Mouse (Mus musculus) left cerebral cortex, postnatal 10 days (tissue): ENCODE results near the gene Rasa4. TPM values are rescaled to one million over a fixed set of nuclear protein-coding genes. Genes with fewer than 3 reads are reported as not detected.
"Not testable (repeated sequence)": the region's sequence is repeated elsewhere in the genome, so short reads cannot be mapped to it uniquely, and the experiment has no call there.

Source experiments
- DNase-seq, 2 experiments: peaks; one replicate each; pipeline ENCODE4 v3.0.0; 2021 to 2022; ENCODE audit warnings: low spot score in 2 of 2, mixed read lengths in 1 of 2; ENCODE audit errors: extremely low spot score in 1 of 2
- intact Hi-C: fragments of 180-260 bp; cut with DNase I; formaldehyde crosslinking; loops from one replicate; pipeline ENCODE4 v1.15.1; 2025
- total RNA-seq, 2 experiments: library from RNA; stranded (reverse); gene quantifications; 2 replicates each; pipeline ENCODE4 v1.2.3; 2021

Gene Rasa4
- total RNA-seq, 2 experiments from 2014 or later = 6.8 to 7.9 TPM

DNA sequence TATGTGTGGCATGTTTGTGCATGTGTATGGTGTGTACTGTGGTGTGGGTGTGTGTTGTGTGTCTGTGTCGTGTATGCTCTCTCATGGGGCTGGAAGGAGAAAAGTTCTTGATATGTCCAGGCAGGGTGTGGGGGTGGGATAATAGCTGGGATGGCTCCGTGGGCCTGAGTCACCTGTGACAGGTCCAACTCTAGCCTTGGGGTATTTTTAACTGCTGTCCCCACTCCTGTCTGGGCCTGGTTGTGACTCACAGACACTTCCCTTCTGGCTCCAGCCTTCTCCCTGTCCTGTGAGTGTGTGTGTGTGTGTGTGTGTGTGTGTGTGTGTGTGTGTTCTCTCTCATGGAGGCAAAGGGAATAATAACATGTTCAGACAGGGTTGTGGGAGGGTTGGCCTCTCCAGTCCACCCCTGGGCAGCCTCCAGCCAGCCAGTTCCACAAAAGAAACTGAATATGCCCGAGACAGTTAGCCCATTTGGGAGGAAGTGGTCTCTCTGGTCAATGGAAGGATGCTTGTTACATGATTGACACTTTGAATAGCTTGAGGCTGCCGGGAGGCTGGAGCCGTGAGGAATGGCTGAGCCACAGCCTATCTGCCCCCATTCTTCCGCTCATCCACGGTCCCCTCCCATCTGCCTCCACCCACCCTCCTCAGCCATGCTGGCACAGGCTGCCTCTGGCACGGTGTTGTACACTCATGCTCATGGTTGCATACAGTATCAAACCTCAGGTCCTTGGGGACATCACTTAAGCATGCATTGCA is 10.7 kb downstream of the Rasa4 start:
- no peak for DNase-seq
- intact Hi-C loops = no loop called here

- intact Hi-C loops = no loop called here
- DNase-seq = no peak
Measured at GRCm38 (mm10) chr5:136095089-136095488, 11.4 kb downstream of the Rasa4 start.

DNA sequence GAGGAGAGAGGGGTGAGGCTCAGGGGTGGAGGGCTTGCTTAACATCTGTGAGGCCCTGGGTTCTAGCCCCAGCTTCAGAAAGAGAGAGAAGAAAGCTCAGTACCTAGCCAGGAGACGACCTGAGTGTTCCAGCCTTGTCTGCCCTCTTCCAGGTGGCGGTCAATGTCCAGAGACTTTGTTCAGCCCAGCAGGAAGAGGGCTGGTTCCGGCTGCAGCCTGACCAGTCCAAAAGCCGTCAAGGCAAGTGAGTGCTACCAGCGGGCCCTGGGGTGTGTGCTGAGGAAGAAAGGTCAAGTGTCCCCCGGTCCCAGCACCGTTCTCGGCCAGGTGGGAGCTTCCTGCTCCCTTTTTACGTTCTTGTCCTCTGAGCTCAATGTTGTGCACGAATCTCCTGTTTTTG is 14.8 kb downstream of the Rasa4 start:
- no peak for DNase-seq
- intact Hi-C loops = no loop called here

- peak; percentile 62 to 85 for DNase-seq
- intact Hi-C loops = no loop called here
Measured at GRCm38 (mm10) chr5:136102099-136102820, 18.5 kb downstream of the Rasa4 start.

DNA sequence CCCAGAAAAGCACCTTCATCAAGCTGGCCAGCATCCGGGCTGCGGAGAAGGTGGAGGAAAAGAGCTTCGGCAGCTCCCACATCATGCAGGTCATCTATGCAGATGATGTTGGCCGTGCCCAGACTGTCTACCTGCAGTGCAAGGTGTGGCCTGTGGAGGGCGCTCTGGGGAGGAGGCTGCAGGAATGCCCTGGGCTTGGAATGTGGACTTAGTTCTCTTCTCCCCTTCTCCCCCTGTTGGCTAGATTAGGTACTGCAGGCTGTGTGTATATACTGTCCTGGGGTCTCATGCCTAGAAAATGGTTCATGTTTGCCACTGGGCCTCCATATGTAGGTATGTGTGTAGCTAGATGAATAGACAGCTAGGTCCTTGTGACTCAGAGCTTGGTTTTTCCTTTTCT is 20.8 kb downstream of the Rasa4 start:
- intact Hi-C loops = no loop called here
- DNase-seq = no peak

- intact Hi-C loops = no loop called here
Measured at GRCm38 (mm10) chr5:136108486-136108885, 24.8 kb downstream of the Rasa4 start.

DNA sequence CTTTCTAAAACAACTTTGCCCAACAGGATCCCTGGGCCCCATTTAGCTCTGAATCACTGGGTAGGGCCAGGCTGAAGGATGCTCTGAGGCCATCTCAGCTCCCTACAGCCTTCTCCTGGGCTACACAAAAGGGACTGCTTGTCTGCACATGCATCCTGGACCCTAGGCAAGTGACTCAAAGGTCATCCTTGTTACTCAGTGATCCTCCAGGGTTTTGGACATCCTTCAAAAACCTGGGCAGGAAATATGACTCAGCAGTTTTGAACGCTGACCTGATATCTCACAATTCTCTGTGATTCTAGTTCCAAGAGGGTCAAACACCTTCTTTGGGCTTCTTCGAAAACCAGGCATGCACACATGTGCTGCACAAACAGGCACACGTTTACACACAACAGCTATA is 25.3 kb downstream of the Rasa4 start:
- no peak for DNase-seq
- intact Hi-C loops = no loop called here

More at GRCm38 (mm10) chr5:136108486-136108885, 24.8 kb downstream of the Rasa4 start:
- no peak for DNase-seq

- DNase-seq, intact Hi-C loops: not testable (repeated sequence)
Measured at GRCm38 (mm10) chr5:136113546-136113945, 29.8 kb downstream of the Rasa4 start.

DNA sequence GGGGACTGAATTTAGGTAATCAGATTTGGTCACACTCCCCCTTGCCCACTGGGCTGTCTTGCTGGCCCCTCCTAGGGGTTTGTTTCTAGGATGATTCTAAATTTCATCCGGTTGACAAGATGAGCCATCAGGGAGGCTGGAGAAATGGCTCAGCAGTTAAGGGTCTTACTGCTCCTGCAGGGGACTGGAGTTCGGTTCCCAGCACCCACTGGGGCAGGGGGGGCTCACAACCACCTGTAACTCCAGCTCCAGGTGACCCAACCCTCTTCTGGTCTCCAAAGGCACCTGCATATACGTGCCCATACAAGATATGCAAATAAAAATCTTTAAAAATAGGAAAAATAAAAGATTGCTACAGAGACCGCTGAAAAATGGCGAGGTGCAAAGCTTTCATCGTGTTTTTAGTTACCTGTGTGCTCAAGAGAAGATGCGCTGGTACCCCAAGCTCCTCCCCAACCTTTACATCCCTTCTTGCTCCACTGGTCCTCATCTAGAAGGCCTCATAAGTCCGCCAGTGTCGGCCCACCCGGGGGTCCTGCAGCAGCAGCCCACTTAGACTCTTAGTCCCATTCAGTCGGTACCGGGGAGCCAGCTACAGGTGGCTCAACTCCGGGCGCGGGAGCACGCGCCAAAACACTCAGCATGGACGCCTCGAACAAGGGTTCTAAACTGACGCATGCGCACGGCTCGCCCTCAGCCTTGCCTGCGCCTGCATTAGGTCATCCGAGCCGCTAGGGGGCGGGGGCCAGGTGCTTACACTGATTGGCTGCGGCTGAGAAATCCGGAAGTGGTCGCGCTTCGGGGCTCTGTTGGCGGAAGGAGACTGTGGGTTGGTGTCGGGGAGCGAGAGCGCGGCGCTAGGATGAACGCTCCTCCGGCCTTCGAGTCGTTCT is 32.4 kb downstream of the Rasa4 start, which contains the start of gene Polr2j:
Gene Polr2j (plus strand): TSS at position 741 of the 893 bp plus-strand sequence.
- peak; percentile 96 for DNase-seq
- intact Hi-C loops = no loop called here

DNA sequence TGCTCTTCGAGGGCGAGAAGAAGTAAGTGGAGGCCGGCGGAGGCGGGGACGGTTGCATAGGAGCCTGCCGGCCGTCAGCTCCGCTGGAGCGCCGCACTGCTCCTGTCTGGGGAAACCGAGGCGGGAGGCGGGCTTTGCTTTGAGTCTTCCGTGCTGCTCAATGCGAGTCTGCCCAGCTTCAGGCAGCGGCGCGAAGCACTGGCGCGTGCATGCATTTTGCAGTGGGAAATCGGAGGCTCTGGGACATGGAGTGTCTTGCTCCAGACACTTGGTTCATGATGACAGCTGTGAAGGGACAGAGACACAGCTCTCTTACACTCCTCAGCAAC is 33.0 kb downstream of the Rasa4 start:
- DNase-seq = no peak
- intact Hi-C loops = no loop called here

DNA sequence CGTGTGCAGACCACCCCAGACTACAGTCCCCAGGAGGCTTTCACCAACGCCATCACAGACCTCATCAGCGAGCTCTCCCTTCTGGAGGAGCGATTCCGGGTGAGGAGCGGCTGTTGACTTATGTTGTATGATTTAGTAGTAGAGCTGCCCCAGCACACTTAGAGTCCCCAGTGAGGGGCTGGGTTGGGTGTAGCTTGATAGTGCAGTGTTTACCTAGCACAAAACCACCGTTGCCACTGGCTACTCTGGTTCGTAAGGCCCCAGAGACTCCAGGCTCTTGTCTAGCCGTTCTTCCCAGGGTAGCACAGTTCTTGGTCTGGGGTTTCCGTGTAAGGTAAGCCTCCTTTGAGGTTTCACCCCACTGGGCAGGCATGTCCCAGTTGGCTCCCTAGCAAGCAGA is 38.4 kb downstream of the Rasa4 start:
- intact Hi-C loops = no loop called here
- no peak for DNase-seq

- intact Hi-C loops = loop anchor here (1.0 to 2.0 kb wide), 2 partner anchors 34 to 51 kb away; no protein-coding TSS in a partner anchor
- peak; percentile 95 to 98 for DNase-seq
Measured at GRCm38 (mm10) chr5:136135571-136136291, 52.0 kb downstream of the Rasa4 start, which contains the start of the genes Lrwd1 and Alkbh4. Gene Lrwd1 (minus strand): TSS chr5:136136074. Gene Alkbh4 (plus strand): TSS chr5:136136146.

DNA sequence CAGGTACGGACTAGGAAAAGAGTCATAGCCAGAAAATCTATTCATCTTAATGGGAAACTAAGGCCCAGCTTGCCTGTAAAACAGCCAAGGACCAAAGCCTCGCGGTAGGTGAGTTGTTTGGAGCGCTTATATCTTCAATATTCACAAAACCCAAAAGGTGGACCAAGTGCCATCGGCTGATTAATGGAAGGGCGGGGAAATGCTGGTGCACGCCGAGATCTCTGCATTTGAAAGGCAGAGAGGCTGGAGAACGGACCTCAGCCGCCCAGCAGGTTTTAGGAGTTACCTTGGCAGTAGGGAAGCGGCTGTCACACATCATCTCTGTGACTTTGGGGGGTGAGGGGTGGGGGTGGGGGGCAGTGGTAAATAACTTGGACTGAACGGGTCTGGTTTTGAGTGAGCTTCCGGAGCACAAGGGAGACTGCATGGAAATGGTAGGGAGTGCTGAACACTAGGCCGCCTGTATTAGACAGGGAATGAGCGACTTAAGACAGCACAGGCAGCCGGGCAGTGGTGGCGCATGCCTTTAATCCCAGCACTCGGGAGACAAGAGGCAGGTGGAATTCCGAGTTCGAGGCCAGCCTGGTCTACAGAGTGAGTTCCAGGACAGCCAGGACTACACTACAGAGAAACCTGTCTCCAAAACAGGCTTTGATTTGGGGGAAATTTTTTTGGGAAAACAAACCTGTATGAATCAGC is 52.7 kb downstream of the Rasa4 start:
- no peak for DNase-seq
- intact Hi-C loops = loop anchor here (1.0 kb wide), 1 partner anchor 33 kb away; no protein-coding TSS in a partner anchor

GRCm38 (mm10) chr5:136137658-136138274 is 54.0 kb downstream of the Rasa4 start:
- DNase-seq = peak in 1 of 2 experiments; percentile 69
- intact Hi-C loops = no loop called here

DNA sequence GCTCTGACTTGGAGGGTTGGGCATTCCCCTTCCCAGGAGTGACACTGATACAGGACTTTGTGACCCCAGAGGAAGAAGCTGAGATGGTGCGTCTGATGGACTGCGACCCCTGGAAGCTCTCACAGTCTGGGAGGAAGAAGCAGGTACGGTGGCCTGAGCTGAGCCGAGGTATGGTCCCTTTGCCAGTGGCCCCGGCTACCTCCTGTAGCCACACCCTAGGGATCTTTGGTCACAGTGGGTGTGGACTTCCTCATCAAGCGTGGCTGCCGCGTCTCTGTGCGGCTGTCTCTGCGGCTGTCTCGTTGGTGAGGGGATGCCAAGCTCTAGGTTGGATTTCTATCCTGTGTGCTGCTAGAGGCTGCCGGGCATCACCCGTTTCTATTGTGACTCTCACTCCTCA is 55.7 kb downstream of the Rasa4 start:
- intact Hi-C loops = no loop called here
- DNase-seq = no peak

DNA sequence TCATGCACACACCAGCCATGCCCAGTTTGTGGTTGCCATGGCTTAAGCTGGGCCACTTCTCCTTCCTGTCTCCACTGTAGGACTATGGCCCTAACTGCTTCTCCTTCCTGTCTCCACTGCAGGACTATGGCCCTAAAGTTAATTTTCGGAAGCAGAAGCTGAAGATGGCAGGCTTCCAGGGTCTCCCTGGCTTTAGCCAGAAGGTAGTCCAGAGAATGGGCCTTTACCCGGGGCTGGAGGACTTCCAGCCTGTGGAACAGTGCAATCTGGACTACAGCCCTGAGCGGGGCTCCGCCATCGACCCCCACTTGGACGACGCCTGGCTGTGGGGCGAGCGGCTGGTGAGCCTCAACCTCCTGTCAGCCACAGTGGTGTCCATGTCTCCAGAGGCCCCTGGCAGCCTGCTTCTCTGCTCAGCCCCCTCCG is 56.4 kb downstream of the Rasa4 start:
- peak; percentile 42 to 57 for DNase-seq
- intact Hi-C loops = no loop called here

- no peak for DNase-seq
- intact Hi-C loops = no loop called here
Measured at GRCm38 (mm10) chr5:136142746-136143145, 59.0 kb downstream of the Rasa4 start.
